Mouse (Mus musculus): ENCODE measurements around the gene Coro2a. TPM values are rescaled to one million over a fixed set of nuclear protein-coding genes. Genes with fewer than 3 reads are reported as not detected.

Coro2a gene
- polyA plus RNA-seq, 1 experiment = 4.2 TPM

DNA sequence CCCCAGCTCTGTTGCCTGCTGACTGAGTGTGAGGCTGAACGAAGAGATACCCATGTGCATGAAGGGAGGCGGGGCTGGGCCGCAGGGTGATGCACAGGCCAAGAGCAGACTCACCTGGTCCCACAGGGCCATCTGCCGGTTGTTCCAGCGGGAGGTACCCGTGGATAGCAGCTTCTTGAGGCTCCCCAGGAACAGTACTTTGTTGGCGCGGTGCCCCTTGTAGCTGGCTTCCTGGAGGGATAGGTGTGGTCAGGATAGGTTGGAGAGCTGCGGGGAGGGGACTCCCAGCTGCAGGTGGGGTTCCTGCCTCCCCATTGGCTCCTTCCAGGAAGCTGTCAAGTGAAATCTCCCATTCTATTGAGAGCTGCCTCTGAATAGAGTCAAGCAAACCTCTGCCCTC lies 56.5 kb downstream of the Coro2a start:
- H3K27ac ChIP-seq (ENCODE audit: insufficient read depth, low read depth, low read length) = no peak overlapping the region
- 31% methylated on average over 9 of the region's 9 CpGs for WGBS
- no peaks in the 10 kb centered on the region for H3K27me3 ChIP-seq (replicated peaks; ENCODE audit: control insufficient read depth, insufficient read depth, low read length)
- TF ChIP-seq CTCF (conservative IDR thresholded peaks at IDR 0.05; ENCODE audit: insufficient read depth, insufficient read length, low read depth, low read length) (peak; percentile 58), POLR2A (IDR thresholded peaks at IDR 0.05; ENCODE audit: low read depth, low read length) (no peak)
- no peak overlapping the region for H3K4me3 ChIP-seq (ENCODE audit: insufficient read depth, low read depth, low read length)
- H3K36me3 ChIP-seq (ENCODE audit: control insufficient read depth, insufficient read depth, low read length) = no peaks in the 10 kb centered on the region
- H3K4me1 ChIP-seq (ENCODE audit: control insufficient read depth, insufficient read depth, low read length) = no peaks in the 10 kb centered on the region
- DNase-seq = peak; percentile 29

DNA sequence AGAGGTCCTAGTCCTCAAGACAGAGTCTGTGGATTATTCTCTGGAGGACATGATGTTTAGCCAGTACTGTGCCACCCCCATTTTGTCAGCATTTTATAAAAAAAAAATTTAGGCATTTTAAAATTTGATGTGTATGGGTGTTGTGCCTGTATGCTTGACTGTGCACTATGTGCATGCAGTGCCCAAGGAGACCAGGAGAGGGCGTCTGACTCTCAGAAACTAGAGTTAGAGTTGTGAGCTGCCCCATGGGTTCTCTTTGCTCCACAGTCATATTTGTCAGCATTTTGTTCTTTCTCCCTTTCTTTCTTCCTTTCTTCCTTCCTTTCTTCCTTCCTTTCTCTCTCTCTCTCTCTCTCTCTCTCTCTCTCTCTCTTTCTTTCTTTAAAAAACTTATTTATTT lies 57.7 kb downstream of the Coro2a start:
- no peaks in the 10 kb centered on the region for H3K4me1 ChIP-seq (ENCODE audit: control insufficient read depth, insufficient read depth, low read length)
- H3K27me3 ChIP-seq (replicated peaks; ENCODE audit: control insufficient read depth, insufficient read depth, low read length) = no peaks in the 10 kb centered on the region
- DNase-seq = no peak
- no peak overlapping the region for H3K27ac ChIP-seq (ENCODE audit: insufficient read depth, low read depth, low read length)
- TF ChIP-seq POLR2A (IDR thresholded peaks at IDR 0.05; ENCODE audit: low read depth, low read length) (no peak), CTCF (conservative IDR thresholded peaks at IDR 0.05; ENCODE audit: insufficient read depth, insufficient read length, low read depth, low read length) (peak; percentile 37; the same call in 1 of the 2 replicates)
- 27% methylated on average over 1 of the region's 1 CpGs for WGBS
- no peaks in the 10 kb centered on the region for H3K36me3 ChIP-seq (ENCODE audit: control insufficient read depth, insufficient read depth, low read length)
- H3K4me3 ChIP-seq (ENCODE audit: insufficient read depth, low read depth, low read length) = no peak overlapping the region

DNA sequence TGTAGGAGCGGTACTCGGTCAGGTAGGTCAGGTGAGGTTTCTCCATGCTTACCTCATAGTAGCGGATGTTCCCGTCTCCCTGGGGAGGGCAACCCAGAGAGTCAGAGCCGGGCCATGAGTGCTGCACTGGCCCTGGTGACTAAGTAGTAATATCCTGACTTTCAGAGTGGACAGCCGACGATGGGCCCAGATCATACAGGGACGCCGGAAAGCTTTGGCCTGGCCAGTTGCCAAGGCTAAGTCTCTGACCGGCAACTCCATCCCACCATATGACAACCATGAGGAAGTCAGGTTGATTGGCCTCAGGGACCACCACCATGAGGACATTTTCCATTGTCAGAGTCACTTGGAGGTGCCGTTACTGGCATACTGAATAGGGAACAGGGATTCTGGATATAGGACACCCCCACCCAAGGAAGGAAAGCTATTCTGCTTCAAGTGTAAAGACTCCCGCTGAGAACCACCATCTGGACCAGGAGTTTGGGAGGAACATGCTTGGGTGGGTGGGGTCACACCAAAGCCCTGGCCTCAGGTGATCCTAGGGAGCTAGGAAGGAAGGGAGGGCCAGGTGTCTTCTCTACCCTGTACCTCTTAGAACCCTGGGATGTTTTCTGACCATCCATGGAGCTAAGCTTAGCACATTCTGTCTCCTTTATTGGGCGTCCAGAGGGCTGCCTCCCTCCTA lies 58.5 kb downstream of the Coro2a start:
- no peaks in the 10 kb centered on the region for H3K36me3 ChIP-seq (ENCODE audit: control insufficient read depth, insufficient read depth, low read length)
- H3K4me3 ChIP-seq (ENCODE audit: insufficient read depth, low read depth, low read length) = no peak overlapping the region
- H3K27me3 ChIP-seq (replicated peaks; ENCODE audit: control insufficient read depth, insufficient read depth, low read length) = no peaks in the 10 kb centered on the region
- H3K4me1 ChIP-seq (ENCODE audit: control insufficient read depth, insufficient read depth, low read length) = no peaks in the 10 kb centered on the region
- TF ChIP-seq POLR2A (IDR thresholded peaks at IDR 0.05; ENCODE audit: low read depth, low read length) = no peak
- no peak for TF ChIP-seq CTCF (conservative IDR thresholded peaks at IDR 0.05; ENCODE audit: insufficient read depth, insufficient read length, low read depth, low read length)
- H3K27ac ChIP-seq (ENCODE audit: insufficient read depth, low read depth, low read length) = no peak overlapping the region
- WGBS = 90% methylated on average over 13 of the region's 13 CpGs
- DNase-seq = no peak

DNA sequence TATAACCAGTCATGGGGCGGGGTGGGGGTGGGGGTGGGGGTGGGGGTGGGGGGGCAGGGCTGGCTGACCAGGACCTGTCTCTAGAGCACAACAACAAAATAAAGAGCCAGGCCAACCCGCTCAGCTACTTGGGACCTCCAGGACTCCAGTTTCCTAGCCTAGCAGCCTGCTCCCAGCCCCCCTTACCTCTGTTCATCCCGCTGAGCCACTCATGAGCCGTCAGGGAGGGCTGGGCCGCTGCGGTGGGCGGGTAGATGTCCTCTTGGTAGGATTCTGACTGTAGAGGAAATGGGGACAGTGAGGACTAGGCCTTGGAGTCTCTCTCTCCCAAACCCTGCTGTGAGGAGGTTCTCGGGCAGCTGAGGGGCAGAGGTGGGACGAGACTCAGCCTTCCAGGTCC lies 60.3 kb downstream of the Coro2a start:
- H3K4me3 ChIP-seq (ENCODE audit: insufficient read depth, low read depth, low read length) = no peak overlapping the region
- no peak overlapping the region for H3K27ac ChIP-seq (ENCODE audit: insufficient read depth, low read depth, low read length)
- TF ChIP-seq POLR2A (IDR thresholded peaks at IDR 0.05; ENCODE audit: low read depth, low read length) = no peak
- TF ChIP-seq CTCF (conservative IDR thresholded peaks at IDR 0.05; ENCODE audit: insufficient read depth, insufficient read length, low read depth, low read length) = no peak
- H3K4me1 ChIP-seq (ENCODE audit: control insufficient read depth, insufficient read depth, low read length) = no peaks in the 10 kb centered on the region
- no peak for DNase-seq
- H3K27me3 ChIP-seq (replicated peaks; ENCODE audit: control insufficient read depth, insufficient read depth, low read length) = no peaks in the 10 kb centered on the region
- H3K36me3 ChIP-seq (ENCODE audit: control insufficient read depth, insufficient read depth, low read length) = no peaks in the 10 kb centered on the region
- WGBS = 73% methylated on average over 9 of the region's 9 CpGs

DNA sequence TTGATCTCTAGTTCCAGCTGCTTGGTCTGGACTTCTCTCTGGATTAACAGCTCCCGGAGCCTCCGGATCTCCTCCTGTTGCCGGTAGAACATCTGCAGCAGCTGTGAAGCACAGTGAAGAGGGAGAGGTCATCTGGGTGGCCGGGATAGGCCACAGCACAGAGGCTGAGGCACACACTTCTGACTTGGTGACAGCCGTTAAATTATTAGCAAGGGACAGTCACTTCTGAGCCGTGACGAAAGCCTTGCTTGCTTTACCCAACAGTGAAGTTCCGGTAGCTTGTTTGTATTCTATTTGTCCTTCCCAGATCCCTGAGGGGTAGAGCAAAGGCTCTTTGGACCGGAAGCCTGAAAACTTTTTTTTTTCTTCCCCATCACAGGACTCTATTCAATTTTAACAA lies 62.8 kb downstream of the Coro2a start:
- H3K27me3 ChIP-seq (replicated peaks; ENCODE audit: control insufficient read depth, insufficient read depth, low read length) = no peaks in the 10 kb centered on the region
- H3K4me1 ChIP-seq (ENCODE audit: control insufficient read depth, insufficient read depth, low read length) = no peaks in the 10 kb centered on the region
- H3K27ac ChIP-seq (ENCODE audit: insufficient read depth, low read depth, low read length) = no peak overlapping the region
- no peak overlapping the region for H3K4me3 ChIP-seq (ENCODE audit: insufficient read depth, low read depth, low read length)
- WGBS = 27% methylated on average over 9 of the region's 9 CpGs
- DNase-seq = no peak
- no peak for TF ChIP-seq POLR2A (IDR thresholded peaks at IDR 0.05; ENCODE audit: low read depth, low read length)
- no peak for TF ChIP-seq CTCF (conservative IDR thresholded peaks at IDR 0.05; ENCODE audit: insufficient read depth, insufficient read length, low read depth, low read length)
- no peaks in the 10 kb centered on the region for H3K36me3 ChIP-seq (ENCODE audit: control insufficient read depth, insufficient read depth, low read length)

DNA sequence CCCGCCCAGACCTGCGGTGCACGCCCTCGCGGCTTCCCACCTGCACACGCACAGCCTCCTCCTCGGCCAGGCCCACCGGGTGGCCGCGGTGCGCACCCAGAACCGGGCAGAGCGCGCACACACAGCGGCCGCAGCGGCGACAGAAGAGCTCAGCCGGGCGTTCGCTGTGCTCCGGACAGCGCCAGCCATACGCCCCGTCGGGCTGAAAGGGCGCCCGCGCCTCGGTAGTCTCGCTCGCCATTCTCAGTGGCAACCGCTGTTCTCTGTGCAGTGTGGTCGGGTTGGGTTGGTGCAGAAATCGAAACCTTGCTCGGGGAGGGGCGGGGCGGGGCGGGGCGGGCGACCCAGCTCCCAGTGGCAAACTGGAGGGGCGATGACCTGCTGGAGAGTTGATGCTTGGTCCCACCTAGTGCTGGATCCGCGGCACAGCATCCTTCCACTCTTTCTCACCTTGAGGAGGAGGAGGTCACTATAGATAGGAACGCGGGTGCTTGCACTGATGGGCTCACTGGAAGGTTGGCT lies 66.1 kb downstream of the Coro2a start, which contains the start of gene Trim14:
Gene Trim14 (minus strand): TSS at position 302 of the 522 bp plus-strand sequence.
- Histone ChIP-seq H3K27me3 (replicated peaks; ENCODE audit: control insufficient read depth, insufficient read depth, low read length) (no peaks in the 10 kb centered on the region), H3K36me3 (ENCODE audit: control insufficient read depth, insufficient read depth, low read length) (no peaks in the 10 kb centered on the region), H3K4me1 (ENCODE audit: control insufficient read depth, insufficient read depth, low read length) (no peaks in the 10 kb centered on the region), H3K27ac (ENCODE audit: insufficient read depth, low read depth, low read length) (0 out of 2 replicates have a peak within 1 kb of the TSS, but pooled peaks have one; percentile 14), H3K4me3 (ENCODE audit: insufficient read depth, low read depth, low read length) (peak within 1 kb of the TSS; percentile 81)
- no peak for TF ChIP-seq POLR2A (IDR thresholded peaks at IDR 0.05; ENCODE audit: low read depth, low read length)
- peak; percentile 59 for TF ChIP-seq CTCF (conservative IDR thresholded peaks at IDR 0.05; ENCODE audit: insufficient read depth, insufficient read length, low read depth, low read length)
- under 1% methylated on average over 46 of the region's 46 CpGs for WGBS
- peak; percentile 40 for DNase-seq

DNA sequence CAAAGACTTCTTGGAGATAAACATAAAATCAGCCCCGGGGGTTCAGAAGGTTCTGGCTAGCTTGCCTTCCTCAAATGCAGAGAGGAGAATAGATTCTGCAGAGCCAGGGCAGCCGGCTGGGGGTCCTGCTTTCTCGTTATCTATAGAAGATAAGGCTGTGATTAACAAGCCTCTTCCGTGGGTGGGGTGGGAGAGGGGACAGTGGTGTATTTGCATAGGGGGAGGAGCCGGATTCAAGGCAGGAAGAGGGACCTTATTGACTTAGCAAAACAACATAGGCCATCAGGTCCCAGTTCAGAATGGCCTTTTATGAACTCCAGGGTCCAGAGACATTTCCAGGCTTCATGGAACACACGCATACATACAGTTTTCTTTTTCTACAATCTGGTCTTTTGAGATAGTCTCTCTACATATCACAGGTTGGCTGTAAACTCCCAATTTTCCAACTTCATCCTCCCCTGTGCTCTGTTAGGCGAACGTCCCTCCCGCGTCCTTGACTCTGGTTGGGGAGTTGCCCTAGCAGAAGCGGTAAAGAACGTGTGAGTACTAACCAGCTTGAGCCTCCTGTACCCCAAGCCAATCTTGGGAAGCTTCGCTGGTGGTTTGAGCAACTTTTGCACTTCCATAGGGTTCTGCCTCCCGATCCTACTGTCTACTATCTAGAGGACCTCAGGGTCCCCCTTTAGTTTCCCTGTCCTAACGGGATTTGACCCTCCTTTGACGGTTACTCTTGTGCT lies 66.7 kb downstream of the Coro2a start:
- Histone ChIP-seq H3K4me3 (ENCODE audit: insufficient read depth, low read depth, low read length) (peak overlapping the region; percentile 81), H3K27me3 (replicated peaks; ENCODE audit: control insufficient read depth, insufficient read depth, low read length) (no peaks in the 10 kb centered on the region), H3K36me3 (ENCODE audit: control insufficient read depth, insufficient read depth, low read length) (no peaks in the 10 kb centered on the region), H3K27ac (ENCODE audit: insufficient read depth, low read depth, low read length) (0 out of 2 replicates have a peak overlapping the region, but pooled peaks have one; percentile 14), H3K4me1 (ENCODE audit: control insufficient read depth, insufficient read depth, low read length) (no peaks in the 10 kb centered on the region)
- TF ChIP-seq CTCF (conservative IDR thresholded peaks at IDR 0.05; ENCODE audit: insufficient read depth, insufficient read length, low read depth, low read length) = no peak
- no peak for TF ChIP-seq POLR2A (IDR thresholded peaks at IDR 0.05; ENCODE audit: low read depth, low read length)
- DNase-seq = no peak
- 20% methylated on average over 16 of the region's 16 CpGs for WGBS
